Mouse (Mus musculus): ENCODE measurements at regions not wholly inside any gene's neighbourhood (a gene's known extent, or its start where the extent isn't known, plus 50 kb on each side); places are given as distances from the start of the nearest gene placed in this dataset.

DNA sequence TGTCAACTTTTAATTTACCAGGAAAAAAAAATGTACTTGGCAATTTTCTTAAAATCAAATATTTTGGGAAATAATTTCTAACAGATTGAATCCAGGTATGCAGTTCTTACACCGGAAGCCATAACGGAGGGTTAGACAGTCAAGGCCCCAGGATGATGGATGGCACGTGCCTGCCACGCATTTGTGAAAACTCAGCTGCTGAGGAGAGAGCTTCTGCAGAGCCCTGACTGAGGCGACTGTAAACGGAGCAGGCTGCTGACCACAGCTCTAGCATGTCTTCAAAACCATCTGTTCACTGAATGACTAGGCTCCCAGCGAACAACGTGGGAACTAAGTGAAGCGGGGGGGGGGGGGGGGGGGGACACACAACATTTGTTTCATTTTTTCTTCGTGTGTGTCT is 416.5 kb upstream of the Castor2 start:
- no peak for DNase-seq (ENCODE audit: low read depth)

DNA sequence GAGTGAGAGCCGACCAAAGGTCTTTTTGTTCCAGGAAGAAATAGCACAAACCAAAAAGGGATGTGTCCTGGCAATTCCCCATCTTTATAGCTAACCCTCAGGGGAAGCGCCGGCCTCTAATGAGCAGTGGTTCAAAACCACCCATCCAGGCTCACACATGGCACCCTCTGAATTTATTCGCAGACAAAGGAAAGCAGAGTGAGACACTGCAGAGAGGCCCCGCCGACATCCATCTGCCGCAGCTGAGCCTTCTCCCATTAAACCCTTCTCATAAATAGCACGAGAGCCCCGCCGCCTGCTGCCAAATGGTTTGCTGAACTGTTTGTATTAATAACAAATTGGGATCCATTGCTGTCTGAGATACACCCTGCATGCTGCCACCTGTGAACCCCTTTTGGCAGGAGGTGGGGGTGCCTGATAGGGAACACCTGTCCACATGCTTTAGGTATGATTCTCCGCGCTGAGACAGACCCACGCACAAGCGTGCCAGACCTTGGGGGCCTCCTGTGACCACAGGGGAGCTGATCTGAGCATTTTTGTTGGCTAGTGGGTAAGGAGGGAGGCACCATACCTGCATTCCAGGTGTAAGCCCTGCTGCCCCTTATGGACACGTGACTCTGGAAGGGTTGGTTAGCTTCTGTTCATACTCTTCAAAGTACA is 422.6 kb upstream of the Castor2 start:
- DNase-seq (ENCODE audit: low read depth): no peak

DNA sequence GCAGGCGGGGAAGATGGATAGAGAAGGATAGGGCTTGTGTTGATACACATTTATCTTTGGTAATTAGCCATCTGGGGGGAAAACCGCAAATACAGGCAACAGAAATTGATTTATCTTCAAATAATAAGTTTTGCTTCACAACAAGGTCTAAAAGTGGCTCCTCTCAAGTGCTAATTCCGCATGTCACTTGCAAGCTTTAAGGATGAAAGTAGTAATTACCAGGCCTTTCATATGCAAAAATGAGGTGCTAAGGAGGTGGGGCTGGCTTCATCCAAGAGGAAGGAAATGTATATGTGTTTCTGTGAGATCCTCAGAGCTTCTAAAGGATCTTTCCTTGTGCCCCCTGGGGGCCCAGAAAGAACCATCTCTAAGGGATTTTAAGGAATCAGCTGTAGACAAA is 423.9 kb upstream of the Castor2 start:
- DNase-seq (ENCODE audit: low read depth): no peak

- peak; percentile 27 for DNase-seq (ENCODE audit: low read depth)
These were observed 433.0 kb upstream of the Castor2 start for GRCm38 (mm10) chr5:133666473-133666872.

- no peak for DNase-seq (ENCODE audit: low read depth)
These were observed 436.8 kb upstream of the Castor2 start for GRCm38 (mm10) chr5:133662474-133663256.

DNA sequence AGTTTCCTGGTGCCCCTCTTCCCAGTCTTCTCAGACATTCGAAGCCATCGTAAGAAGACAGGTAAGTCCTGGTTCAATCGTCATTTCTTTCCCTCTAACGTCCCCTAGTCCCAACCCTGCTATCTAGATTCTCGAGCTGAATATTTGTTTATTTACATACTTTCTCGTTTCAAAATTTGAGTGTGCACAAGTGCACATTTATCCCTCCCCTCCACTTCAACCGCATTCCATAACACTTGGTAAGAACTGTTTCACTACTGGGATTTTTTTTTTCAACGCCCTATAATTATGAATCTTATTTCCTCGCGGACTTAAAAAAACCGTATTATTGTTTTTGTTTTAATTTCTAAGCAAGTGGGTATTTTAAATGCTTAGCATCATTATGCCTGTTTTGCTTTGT is 439.2 kb upstream of the Castor2 start:
- DNase-seq (ENCODE audit: low read depth): no peak

GRCm38 (mm10) chr5:133656837-133657236 is 442.7 kb upstream of the Castor2 start:
- no peak for DNase-seq (ENCODE audit: low read depth)

- no peak for DNase-seq (ENCODE audit: low read depth)
These were observed 446.1 kb upstream of the Castor2 start for GRCm38 (mm10) chr5:133653431-133653830.

- DNase-seq (ENCODE audit: low read depth): no peak
These were observed 449.3 kb upstream of the Castor2 start for GRCm38 (mm10) chr5:133650246-133650645.

DNA sequence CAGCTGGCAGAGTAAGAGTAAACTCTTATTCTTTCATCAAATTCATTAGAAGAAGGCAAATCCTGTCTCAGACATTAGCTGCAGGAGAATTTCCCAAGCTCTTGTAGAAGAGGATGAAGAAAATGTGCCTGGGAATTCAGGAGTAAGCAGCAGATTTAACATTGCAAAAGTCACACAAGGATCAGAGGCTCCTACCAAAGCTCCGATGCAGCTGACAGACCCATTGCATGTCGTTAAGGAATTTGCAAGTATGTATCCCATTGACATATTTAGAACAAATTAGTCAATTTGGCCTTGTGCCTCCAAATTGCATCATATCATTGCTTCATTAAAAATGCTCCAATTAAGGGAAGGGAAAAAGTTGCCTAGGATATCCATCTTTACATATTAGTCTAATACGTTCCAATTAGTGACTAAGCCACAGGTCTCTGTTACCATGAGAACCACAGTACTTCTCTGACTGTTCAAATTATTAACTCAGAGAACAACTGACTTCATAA is 453.8 kb upstream of the Castor2 start:
- DNase-seq (ENCODE audit: low read depth): no peak

DNA sequence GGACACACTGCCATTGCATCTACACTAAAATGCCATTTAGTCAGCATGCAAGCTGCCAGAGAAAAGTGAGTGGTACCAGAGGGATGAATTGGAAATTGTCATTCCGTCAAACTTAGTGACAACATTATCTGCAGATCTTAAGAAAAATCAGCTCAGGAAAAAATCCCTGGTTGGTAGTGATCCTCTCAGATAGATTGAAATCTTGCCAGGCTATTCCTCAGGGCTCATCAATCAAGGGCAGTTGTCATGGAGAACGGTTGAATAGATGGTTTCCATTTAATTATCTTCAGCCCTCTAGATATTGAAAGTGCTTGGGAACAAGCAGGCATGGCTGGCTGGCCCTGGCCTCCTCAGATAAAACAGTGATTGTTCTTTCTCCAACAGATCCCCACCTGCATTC is 456.2 kb upstream of the Castor2 start:
- no peak for DNase-seq (ENCODE audit: low read depth)

GRCm38 (mm10) chr5:133634481-133634880 is 465.0 kb upstream of the Castor2 start:
- DNase-seq (ENCODE audit: low read depth): no peak

- no peak for DNase-seq (ENCODE audit: low read depth)
These were observed 467.7 kb upstream of the Castor2 start for GRCm38 (mm10) chr5:133631812-133632211.

DNA sequence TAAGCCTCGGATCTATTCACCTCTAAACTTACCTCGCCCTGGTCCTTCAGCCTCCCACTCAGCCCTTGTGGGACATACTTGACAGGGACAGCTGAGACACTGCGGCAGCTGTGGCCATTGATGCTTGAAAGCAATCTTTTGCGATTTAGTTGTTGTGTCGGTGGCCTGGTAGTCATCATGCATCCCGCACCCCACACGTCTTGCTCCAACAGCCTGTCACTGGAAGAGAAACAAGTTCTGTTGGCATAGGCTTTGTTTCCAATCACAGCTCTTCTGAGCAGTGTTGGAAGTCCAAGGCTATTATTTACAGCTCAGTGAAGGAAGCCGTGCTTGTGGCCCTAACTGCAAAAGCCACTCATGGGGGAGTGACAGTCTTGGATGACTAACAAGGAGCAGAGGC is 480.2 kb upstream of the Castor2 start:
- no peak for DNase-seq (ENCODE audit: low read depth)

GRCm38 (mm10) chr5:133601241-133601739 is 498.2 kb upstream of the Castor2 start:
- no peak for DNase-seq (ENCODE audit: low read depth)

GRCm38 (mm10) chr5:133600630-133601029 is 498.9 kb upstream of the Castor2 start:
- no peak for DNase-seq (ENCODE audit: low read depth)

- no peak for DNase-seq (ENCODE audit: low read depth)
These were observed 501.4 kb upstream of the Castor2 start for GRCm38 (mm10) chr5:133598105-133598504.

GRCm38 (mm10) chr5:133586492-133586891 is 513.0 kb upstream of the Castor2 start:
- no peak for DNase-seq (ENCODE audit: low read depth)

DNA sequence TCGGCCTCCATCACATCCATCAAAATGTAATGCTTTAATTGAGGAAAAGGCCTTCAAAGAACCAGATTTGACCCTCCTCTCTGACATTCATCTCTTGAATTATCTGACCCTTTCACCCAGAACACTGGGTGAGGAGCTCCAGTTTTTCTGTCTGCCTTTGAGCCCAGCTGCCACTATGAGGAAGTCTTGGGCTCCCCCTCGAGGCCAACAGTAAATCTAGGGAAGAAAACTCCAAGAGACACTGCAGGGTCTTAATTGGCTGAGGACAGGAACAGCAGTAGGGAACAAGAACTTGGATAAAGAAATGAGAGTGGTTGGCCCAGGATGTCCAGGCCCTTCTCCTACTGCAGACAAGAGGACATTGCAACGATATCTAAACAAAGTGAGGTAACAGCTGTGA is 514.3 kb upstream of the Castor2 start:
- DNase-seq (ENCODE audit: low read depth): no peak

- no peak for DNase-seq (ENCODE audit: low read depth)
These were observed 522.9 kb upstream of the Castor2 start for GRCm38 (mm10) chr5:133576595-133576994.

DNA sequence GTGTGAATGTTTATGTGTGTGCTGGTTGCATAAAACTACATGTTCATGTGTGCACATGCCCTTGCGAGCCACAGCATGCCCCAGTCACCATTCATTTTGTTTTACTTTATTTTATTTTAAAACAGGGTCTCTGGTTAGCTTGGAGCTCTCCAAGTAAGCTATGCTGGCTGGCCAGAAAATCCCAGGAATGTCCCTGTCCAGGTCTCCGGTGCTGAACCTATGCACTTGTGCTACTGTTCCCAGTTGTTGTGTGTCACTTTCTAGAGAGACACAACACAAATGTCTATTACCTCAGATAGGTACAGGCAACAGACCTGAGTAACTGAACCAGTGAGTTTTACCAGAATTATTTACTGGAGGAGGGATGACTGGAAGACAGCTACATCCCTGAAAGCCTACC is 530.4 kb upstream of the Castor2 start:
- DNase-seq (ENCODE audit: low read depth): no peak

GRCm38 (mm10) chr5:133566506-133566905 is 533.0 kb upstream of the Castor2 start:
- no peak for DNase-seq (ENCODE audit: low read depth)

DNA sequence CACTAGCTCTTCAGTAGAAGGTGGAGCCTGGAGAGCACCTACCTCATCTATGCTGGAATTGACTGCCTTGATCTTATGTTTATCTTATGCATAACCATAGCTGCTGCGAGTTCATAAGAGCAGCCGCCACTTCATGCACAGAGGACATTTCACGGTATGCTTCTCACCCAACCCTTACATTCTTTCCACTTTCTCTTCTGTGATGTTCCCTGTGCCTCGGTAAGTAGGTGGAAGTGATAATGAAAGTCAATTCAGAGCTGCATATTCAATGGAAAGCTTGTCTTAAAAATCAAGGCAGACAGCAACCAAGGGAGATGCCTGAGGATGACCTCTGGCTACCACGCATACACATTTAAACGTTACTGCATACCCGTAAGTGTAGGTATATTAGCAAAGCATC is 548.9 kb upstream of the Castor2 start:
- no peak for DNase-seq (ENCODE audit: low read depth)
